Mouse (Mus musculus): Measurements from ENCODE around the gene Gm21149. TPM values are rescaled to one million over a fixed set of nuclear protein-coding genes. Genes with fewer than 3 reads are reported as not detected.
"Not testable (repeated sequence)": the region's sequence is repeated elsewhere in the genome, so short reads cannot be mapped to it uniquely, and the experiment has no call there.

The Gm21149 gene
- total RNA-seq (2014; fragmentation: Nextera tagmentation) (not detected in 2 replicates), total RNA-seq (2017) (0.12 and 0.66 TPM in 2 replicates), polyA plus RNA-seq (2012) (not detected in 2 replicates)

GRCm38 (mm10) chr5:15476423-15476822, at the start of gene Gm21149:
Gene Gm21149, minus strand, starts transcription at chr5:15476523.
- H3K36me3 ChIP-seq (replicated peaks); H3K27me3 ChIP-seq (ENCODE audit: insufficient read depth, low read length); DNase-seq (ENCODE audit: low spot score); ATAC-seq (ENCODE audit: extremely low read depth, insufficient number of reproducible peaks, low FRiP score, poor library complexity, severe bottlenecking); H3K4me1 ChIP-seq (ENCODE audit: insufficient read depth, low read depth, low read length); H3K4me3 ChIP-seq (ENCODE audit: low read depth, low read length); H3K9me3 ChIP-seq (replicated peaks): not testable (repeated sequence)

DNA sequence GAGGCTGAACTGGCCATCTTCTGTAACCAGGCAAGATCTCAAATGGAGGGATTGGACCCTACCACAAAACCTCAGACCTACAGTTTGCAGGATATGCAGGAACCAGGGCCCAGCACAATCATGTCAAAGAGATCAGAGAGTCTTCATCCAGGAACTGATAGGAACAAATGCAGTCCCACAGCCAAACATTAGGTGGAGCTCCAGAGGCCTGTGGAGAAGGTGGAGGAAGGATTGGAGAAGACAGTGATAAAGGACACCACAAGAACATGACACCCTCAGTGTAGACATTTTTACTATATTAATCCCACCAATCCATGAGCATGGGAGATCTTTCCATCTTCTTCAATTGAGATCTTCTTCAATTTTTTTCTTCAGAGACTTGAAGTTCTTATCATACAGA, 46.1 kb upstream of the Gm21149 start:
- not testable (repeated sequence) for DNase-seq (ENCODE audit: low spot score); H3K27me3 ChIP-seq (ENCODE audit: insufficient read depth, low read length); H3K4me1 ChIP-seq (ENCODE audit: insufficient read depth, low read depth, low read length); H3K9me3 ChIP-seq (replicated peaks); H3K4me3 ChIP-seq (ENCODE audit: low read depth, low read length); H3K36me3 ChIP-seq (replicated peaks); ATAC-seq (ENCODE audit: extremely low read depth, insufficient number of reproducible peaks, low FRiP score, poor library complexity, severe bottlenecking)

GRCm38 (mm10) chr5:15522028-15522427, 45.7 kb upstream of the Gm21149 start:
- H3K4me3 ChIP-seq (ENCODE audit: low read depth, low read length); DNase-seq (ENCODE audit: low spot score); H3K36me3 ChIP-seq (replicated peaks); H3K9me3 ChIP-seq (replicated peaks); ATAC-seq (ENCODE audit: extremely low read depth, insufficient number of reproducible peaks, low FRiP score, poor library complexity, severe bottlenecking); H3K27me3 ChIP-seq (ENCODE audit: insufficient read depth, low read length); H3K4me1 ChIP-seq (ENCODE audit: insufficient read depth, low read depth, low read length): not testable (repeated sequence)

DNA sequence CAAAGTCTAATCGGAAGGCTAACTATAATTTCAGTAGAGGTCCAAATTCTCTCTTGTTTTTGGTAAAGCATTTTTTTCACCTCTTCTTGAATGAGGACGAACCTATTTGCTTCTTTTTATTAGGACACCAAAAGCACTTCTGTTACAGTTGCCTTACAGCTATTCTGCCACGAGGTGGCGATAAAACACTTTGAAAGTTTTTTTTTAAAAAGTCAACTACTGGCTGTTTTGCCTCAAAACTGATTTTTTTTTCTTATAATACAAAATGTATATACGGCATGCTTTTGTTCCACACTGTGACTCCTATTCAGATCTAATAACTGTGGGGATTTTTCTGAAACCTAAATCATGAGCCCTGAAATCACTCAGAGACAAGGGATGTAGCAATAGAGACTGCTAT, 44.1 kb upstream of the Gm21149 start:
- not testable (repeated sequence) for ATAC-seq (ENCODE audit: extremely low read depth, insufficient number of reproducible peaks, low FRiP score, poor library complexity, severe bottlenecking); H3K9me3 ChIP-seq (replicated peaks); H3K4me1 ChIP-seq (ENCODE audit: insufficient read depth, low read depth, low read length); DNase-seq (ENCODE audit: low spot score); H3K27me3 ChIP-seq (ENCODE audit: insufficient read depth, low read length); H3K4me3 ChIP-seq (ENCODE audit: low read depth, low read length); H3K36me3 ChIP-seq (replicated peaks)

- not testable (repeated sequence) for ATAC-seq (ENCODE audit: extremely low read depth, insufficient number of reproducible peaks, low FRiP score, poor library complexity, severe bottlenecking); H3K4me3 ChIP-seq (ENCODE audit: low read depth, low read length); H3K27me3 ChIP-seq (ENCODE audit: insufficient read depth, low read length); DNase-seq (ENCODE audit: low spot score); H3K4me1 ChIP-seq (ENCODE audit: insufficient read depth, low read depth, low read length); H3K36me3 ChIP-seq (replicated peaks); H3K9me3 ChIP-seq (replicated peaks)
Measured at GRCm38 (mm10) chr5:15517150-15517549, 40.8 kb upstream of the Gm21149 start.

DNA sequence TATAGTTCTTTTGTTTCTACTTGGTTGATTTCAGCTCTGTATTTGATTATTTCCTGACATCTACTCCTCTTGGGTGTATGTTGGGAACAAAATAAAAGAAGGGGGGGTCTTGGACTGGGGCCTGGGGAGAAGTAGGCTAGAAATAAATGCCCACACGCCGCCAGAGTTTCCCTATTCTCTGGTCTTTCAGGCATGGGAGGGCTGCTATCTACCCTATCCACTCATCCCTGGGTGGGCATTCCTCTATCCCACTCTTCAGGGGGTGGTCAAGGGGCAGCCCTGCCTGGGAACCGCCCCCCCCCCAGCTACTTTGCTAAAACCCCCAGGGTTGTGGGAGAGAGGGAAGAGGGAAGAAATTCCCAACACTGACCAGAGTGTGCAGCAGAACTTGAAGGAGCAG, 35.9 kb upstream of the Gm21149 start:
- not testable (repeated sequence) for DNase-seq (ENCODE audit: low spot score); ATAC-seq (ENCODE audit: extremely low read depth, insufficient number of reproducible peaks, low FRiP score, poor library complexity, severe bottlenecking); H3K27me3 ChIP-seq (ENCODE audit: insufficient read depth, low read length); H3K9me3 ChIP-seq (replicated peaks); H3K4me1 ChIP-seq (ENCODE audit: insufficient read depth, low read depth, low read length); H3K4me3 ChIP-seq (ENCODE audit: low read depth, low read length); H3K36me3 ChIP-seq (replicated peaks)

DNA sequence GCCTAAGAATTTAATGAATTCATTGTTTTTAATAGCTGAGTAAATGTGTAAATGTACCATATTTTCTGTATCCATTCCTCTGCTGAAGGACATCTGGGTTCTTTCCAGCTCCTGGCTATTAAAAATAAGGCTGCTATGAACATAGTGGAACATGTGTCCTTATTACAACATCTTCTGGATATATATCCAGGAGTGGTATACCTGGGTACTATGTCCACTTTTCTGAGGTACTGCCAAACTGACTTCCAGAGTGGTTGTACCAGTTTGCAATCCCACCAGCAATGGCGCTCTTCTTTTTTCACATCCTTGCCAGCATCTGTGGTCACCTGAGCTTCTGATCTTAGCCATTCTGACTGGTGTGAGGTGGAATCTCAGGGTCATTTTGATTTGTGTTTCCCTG, 33.6 kb upstream of the Gm21149 start:
- not testable (repeated sequence) for DNase-seq (ENCODE audit: low spot score); H3K36me3 ChIP-seq (replicated peaks)

DNA sequence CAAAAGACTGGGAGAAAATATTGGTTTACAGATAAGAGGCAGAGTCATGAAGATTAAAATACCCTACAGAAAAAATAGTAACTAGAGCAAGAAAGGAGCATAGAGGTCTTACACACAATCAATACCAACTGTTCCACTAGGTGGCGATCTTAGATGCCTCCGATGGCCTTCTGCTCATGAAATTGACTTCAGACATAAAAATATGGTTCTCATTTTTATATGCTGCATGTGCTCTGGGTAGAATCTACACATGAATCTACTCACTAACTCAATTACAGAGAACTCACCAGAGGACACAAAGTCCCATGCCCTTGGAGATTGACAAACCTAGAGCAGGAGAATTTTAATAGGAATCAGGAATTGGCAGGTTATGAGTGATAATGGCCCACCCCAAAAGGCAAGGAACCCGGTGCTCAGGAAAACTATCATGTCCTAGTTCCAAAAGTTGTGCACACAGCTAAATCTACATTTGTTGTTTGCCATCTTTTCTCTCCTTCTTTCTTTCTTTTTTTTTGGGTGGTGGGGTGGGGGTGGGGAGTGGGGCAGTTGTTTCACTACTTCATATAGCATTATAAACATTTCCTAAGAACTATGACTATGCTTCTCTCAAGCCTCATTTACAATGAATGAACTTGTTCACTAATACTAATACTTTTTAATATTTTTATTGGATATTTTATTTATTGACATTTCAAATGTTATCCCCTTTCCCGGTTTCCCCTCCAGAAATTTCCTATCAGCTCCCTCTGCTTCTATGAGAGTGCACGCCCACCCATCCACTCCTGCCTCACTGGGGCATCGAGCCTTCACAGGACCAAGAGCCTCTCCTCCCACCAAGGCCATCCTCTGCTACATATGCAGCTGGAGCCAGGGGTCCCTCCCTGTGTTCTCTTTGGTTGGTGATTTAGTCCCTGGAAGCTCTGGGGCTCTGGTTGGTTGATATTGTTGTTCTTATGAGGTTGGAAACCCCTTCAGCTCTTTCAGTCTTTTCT, 32.4 kb upstream of the Gm21149 start:
- DNase-seq (ENCODE audit: low spot score); H3K36me3 ChIP-seq (replicated peaks); H3K4me3 ChIP-seq (ENCODE audit: low read depth, low read length); H3K9me3 ChIP-seq (replicated peaks); ATAC-seq (ENCODE audit: extremely low read depth, insufficient number of reproducible peaks, low FRiP score, poor library complexity, severe bottlenecking); H3K4me1 ChIP-seq (ENCODE audit: insufficient read depth, low read depth, low read length); H3K27me3 ChIP-seq (ENCODE audit: insufficient read depth, low read length): not testable (repeated sequence)

More for the DNA sequence above, 33.6 kb upstream of the Gm21149 start:
- not testable (repeated sequence) for ATAC-seq (ENCODE audit: extremely low read depth, insufficient number of reproducible peaks, low FRiP score, poor library complexity, severe bottlenecking); H3K4me1 ChIP-seq (ENCODE audit: insufficient read depth, low read depth, low read length); H3K27me3 ChIP-seq (ENCODE audit: insufficient read depth, low read length); H3K4me3 ChIP-seq (ENCODE audit: low read depth, low read length); H3K9me3 ChIP-seq (replicated peaks)
